Mouse (Mus musculus): ENCODE data around the gene Rab11fip4.

- TF ChIP-seq ZC3H11A (IDR thresholded peaks at IDR 0.05; ENCODE audit: borderline replicate concordance, low read depth, low read length), result no peak
- no peak for TF ChIP-seq HCFC1 (IDR thresholded peaks at IDR 0.05; ENCODE audit: borderline replicate concordance, insufficient read depth, low read length)
- TF ChIP-seq CHD2 (IDR thresholded peaks at IDR 0.05; ENCODE audit: low read depth, low read length), result no peak
- no peak for TF ChIP-seq ZNF384 (IDR thresholded peaks at IDR 0.05; ENCODE audit: low read depth, low read length)
Observed at GRCm38 (mm10) chr11:79566947-79567346, 24.1 kb upstream of the Rab11fip4 start.

Data from ES-E14 (cell line).